Mouse (Mus musculus) kidney, adult 2 months (tissue): ENCODE results near the gene Cacna1a.

Experiments used
- CTCF ChIP-seq: fragments of 200-500 bp; conservative IDR thresholded peaks from 2 replicates; pipeline ENCODE4 v1.5.1; 2011; ENCODE audit warnings: low read depth, mild to moderate bottlenecking, control low read depth, low read length, moderate library complexity, mixed read lengths; ENCODE audit not compliant: insufficient read depth, insufficient read length
- POLR2A ChIP-seq: fragments of 200-500 bp; IDR thresholded peaks from one replicate; pipeline ENCODE4 v1.6.1; 2011; ENCODE audit warnings: low read depth, low read length, control low read depth

DNA sequence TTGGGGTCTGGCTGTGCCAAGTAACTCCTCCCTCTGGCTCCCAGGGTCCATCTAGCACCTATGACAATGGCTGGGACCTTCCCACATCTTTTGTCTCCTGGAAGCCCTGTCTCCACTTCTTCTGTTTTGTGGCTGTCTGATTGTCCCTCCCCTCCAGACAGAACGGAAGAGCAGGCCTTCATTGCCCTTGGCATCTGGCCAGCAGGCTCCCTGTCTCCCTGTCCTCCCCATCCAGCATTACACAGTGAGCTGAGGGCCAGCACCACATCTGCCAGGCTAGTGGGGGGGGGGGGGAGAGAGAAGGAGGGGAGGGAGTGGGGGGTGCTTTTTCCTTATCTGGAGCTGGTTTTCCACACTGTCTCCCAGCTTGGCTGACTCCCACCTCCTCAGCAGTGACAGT lies 53.8 kb downstream of the Cacna1a start:
- TF ChIP-seq POLR2A (no peak), CTCF (no peak)
